Mouse (Mus musculus) heart, embryonic 14.5 days (tissue): ENCODE measurements around the gene Nectin4. TPM values are rescaled to one million over a fixed set of nuclear protein-coding genes. Genes with fewer than 3 reads are reported as not detected.

Experiments used
- ATAC-seq: fragments of 200-750 bp; cut with Nextera tagmentation; 2 replicates; pipeline ENCODE4 v1.8.0; 2017; ENCODE audit warnings: low read depth, moderate TSS enrichment; ENCODE audit not compliant: insufficient number of reproducible peaks, insufficient read depth, low FRiP score
- H3K27ac ChIP-seq, 2 experiments: fragments of 200-500 bp in 1 of 2; fragments of 300-500 bp in 1 of 2; sonication (generic) in 1 of 2; replicated peaks in 1 of 2; 2 replicates each; pipeline ENCODE4 v1.5.1; 2012 to 2014; ENCODE audit warnings: low read depth in 2 of 2, low read length in 2 of 2, control low read depth in 1 of 2, mild to moderate bottlenecking in 1 of 2, mixed read lengths in 1 of 2; ENCODE audit not compliant: control insufficient read depth in 1 of 2, insufficient read depth in 1 of 2
- H3K27me3 ChIP-seq: fragments of 300-500 bp; sonication (generic); 2 replicates; pipeline ENCODE4 v1.6.1; 2014; ENCODE audit warnings: mild to moderate bottlenecking, low read length, control low read depth; ENCODE audit not compliant: control insufficient read depth, insufficient read depth
- H3K36me3 ChIP-seq: fragments of 300-500 bp; sonication (generic); 2 replicates; pipeline ENCODE4 v1.6.1; 2014; ENCODE audit warnings: mild to moderate bottlenecking, control low read depth, low read length, mixed read lengths; ENCODE audit not compliant: control insufficient read depth, insufficient read depth
- H3K4me1 ChIP-seq, 2 experiments: fragments of 200-500 bp in 1 of 2; fragments of 300-500 bp in 1 of 2; sonication (generic) in 1 of 2; 2 replicates each; pipeline ENCODE4 v1.6.1; 2012 to 2014; ENCODE audit warnings: low read length in 2 of 2, control low read depth in 1 of 2, mixed read lengths in 1 of 2; ENCODE audit not compliant: control insufficient read depth in 2 of 2, insufficient read depth in 2 of 2
- H3K4me2 ChIP-seq: fragments of 300-500 bp; sonication (generic); 2 replicates; pipeline ENCODE4 v1.6.1; 2014; ENCODE audit warnings: mild to moderate bottlenecking, low read length
- H3K4me3 ChIP-seq, 2 experiments: fragments of 200-500 bp in 1 of 2; fragments of 300-500 bp in 1 of 2; sonication (generic) in 1 of 2; 2 replicates each; pipeline ENCODE4 v1.5.1; 2012 to 2014; ENCODE audit warnings: low read length in 2 of 2, mild to moderate bottlenecking in 2 of 2, control low read depth in 1 of 2, low read depth in 1 of 2, moderate library complexity in 1 of 2; ENCODE audit not compliant: control insufficient read depth in 1 of 2, insufficient read depth in 1 of 2
- H3K9ac ChIP-seq: fragments of 300-500 bp; sonication (generic); 2 replicates; pipeline ENCODE4 v1.6.1; 2014; ENCODE audit warnings: mild to moderate bottlenecking, low read length
- H3K9me3 ChIP-seq: fragments of 300-500 bp; sonication (generic); 2 replicates; pipeline ENCODE4 v1.6.1; 2016; ENCODE audit warnings: low read length, control low read depth; ENCODE audit not compliant: control insufficient read depth
- WGBS: fragments of 180-500 bp; shearing (Covaris S2); extraction: QIAGEN DNeasy Blood & Tissue Kit; methylation state at CpG from one replicate; pipeline ENCODE4 v1.1.7; 2014; 5-methylcytosine and 5-hydroxymethylcytosine counted together
- polyA plus RNA-seq: library from polyadenylated mRNA; unstranded; fragments of >200 nt; fragmentation: Nextera tagmentation; extraction: Ambion mirVana; gene quantifications from 2 replicates; pipeline ENCODE4 v1.2.1, GENCODE M21; 2014

The Nectin4 gene
- polyA plus RNA-seq, 1 experiment from 2014 or later: 0.12 TPM

DNA sequence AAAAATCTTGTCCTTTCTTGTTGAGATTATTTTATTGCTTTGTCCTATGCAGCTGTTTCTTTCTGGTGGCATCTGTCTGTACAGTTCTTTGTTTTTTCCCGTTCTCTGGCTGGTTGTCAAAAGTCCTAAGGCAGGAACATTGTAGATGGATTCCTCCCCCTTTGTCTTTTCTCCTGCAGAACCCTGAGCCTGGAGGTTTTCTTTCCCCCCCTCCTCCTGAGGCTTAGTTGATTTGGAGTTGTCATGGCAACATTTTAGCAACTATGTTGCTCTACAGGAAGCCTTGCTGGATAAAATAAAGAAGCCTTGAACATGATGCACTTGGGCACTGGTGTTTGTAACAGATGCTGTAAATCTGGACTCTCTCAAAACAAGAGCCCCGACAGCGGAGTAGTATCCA, 42.5 kb downstream of the Nectin4 start:
- Histone ChIP-seq H3K4me2 (peak overlapping the region; percentile 60), H3K27ac (peak overlapping the region; percentile 82 to 90), H3K4me3 (peak overlapping the region; percentile 87 to 97), H3K9me3 (no peaks in the 10 kb centered on the region), H3K4me1 (peaks cover 2 to 7% of the 10 kb centered on the region in 2 experiments; a peak in 3 of 4 replicates), H3K27me3 (no peaks in the 10 kb centered on the region), H3K36me3 (peaks cover 32% of the 10 kb centered on the region), H3K9ac (peak overlapping the region; percentile 97)
- no peak for ATAC-seq
- 50% methylated on average over 3 of the region's 3 CpGs for WGBS

DNA sequence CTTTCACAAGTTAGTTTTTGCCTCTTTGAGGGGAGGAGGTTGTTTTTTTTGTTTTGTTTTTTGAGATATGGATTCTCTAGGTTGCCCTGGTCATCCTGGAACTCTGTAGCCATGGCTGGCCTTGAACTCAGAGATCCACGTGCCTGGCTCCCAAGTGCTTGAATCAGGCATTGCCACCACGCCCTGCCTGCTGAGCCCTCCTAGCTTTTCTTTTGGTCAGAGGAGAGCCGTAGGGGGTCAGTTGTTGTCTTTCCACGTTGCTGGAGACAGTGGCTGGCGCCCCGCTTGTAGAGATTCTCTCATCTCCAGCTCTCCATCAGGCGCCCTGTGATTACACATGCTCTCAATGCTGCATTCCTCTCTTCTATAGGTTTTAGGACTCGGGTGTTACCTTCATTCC, 43.7 kb downstream of the Nectin4 start:
- Histone ChIP-seq H3K4me2 (no peak overlapping the region), H3K4me1 (peaks cover 2 to 7% of the 10 kb centered on the region in 2 experiments; a peak in 3 of 4 replicates), H3K9ac (no peak overlapping the region), H3K36me3 (peaks cover 43% of the 10 kb centered on the region), H3K4me3 (no peak overlapping the region), H3K9me3 (no peaks in the 10 kb centered on the region), H3K27ac (no peak overlapping the region), H3K27me3 (no peaks in the 10 kb centered on the region)
- 70% methylated on average over 8 of the region's 8 CpGs for WGBS
- ATAC-seq: no peak

DNA sequence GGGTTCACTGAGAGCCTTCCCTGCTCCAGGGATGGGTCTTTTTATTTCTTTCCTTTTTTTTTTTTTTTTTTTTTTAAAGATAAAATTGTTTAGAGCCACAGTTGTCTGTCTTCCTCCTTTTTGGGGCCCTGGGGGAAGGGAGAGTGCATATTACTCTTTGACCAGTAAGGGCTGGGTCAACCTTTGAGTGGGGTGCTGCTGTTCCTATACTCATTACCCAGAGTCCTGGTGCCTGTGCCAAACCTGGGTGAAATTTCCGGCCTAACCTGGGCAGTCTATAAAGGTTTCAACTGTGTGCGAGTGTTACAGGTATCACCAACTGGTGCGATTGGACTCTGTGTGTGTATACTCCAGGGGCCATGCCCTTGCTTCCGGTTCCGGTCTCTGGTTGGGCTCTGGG, 48.8 kb downstream of the Nectin4 start, which contains the start of gene Tstd1:
Gene Tstd1 (plus strand): TSS at position 213 of the 400 bp plus-strand sequence.
- 93% methylated on average over 5 of the region's 5 CpGs for WGBS
- Histone ChIP-seq H3K4me3 (no peak within 1 kb of the TSS), H3K4me1 (peaks cover 0 to 2% of the 10 kb centered on the region in 2 experiments; a peak in 1 of 4 replicates), H3K36me3 (peaks cover 67% of the 10 kb centered on the region), H3K9ac (no peak within 1 kb of the TSS), H3K27ac (no peak within 1 kb of the TSS), H3K27me3 (no peaks in the 10 kb centered on the region), H3K9me3 (no peaks in the 10 kb centered on the region), H3K4me2 (no peak within 1 kb of the TSS)
- no peak for ATAC-seq

DNA sequence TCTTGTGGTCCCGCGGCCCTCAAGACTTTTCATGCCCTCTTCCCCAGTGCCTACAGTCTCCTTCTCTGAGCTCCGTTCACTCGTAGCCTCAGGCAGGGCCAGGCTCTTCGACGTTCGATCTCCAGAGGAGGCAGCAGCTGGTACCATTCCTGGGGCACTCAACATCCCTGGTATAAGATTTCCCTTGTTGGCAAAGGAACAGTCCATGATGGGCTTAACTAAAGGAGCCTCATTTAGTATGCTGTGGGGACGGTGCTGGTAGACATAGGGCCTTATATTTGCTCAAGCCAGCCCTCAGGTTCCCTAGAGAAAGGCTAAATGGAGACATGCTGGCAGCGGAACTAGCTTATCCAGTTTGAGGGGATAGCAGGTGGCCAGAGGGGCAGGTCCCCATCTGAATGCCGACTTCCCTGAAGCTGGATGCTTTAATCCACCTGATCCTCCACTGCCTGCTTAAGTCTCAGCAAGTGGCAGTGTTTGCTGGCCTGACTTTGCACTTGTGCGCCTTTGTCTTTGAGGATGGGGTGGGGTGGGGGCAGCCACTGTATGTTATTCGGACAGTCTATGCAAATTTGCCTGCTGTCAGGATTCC, 49.5 kb downstream of the Nectin4 start:
- 77% methylated on average over 12 of the region's 12 CpGs for WGBS
- Histone ChIP-seq H3K9ac (no peak overlapping the region), H3K4me3 (no peak overlapping the region), H3K27me3 (no peaks in the 10 kb centered on the region), H3K27ac (no peak overlapping the region), H3K9me3 (no peaks in the 10 kb centered on the region), H3K4me1 (peaks cover 0 to 2% of the 10 kb centered on the region in 2 experiments; a peak in 1 of 4 replicates), H3K4me2 (no peak overlapping the region), H3K36me3 (peaks cover 66% of the 10 kb centered on the region)
- ATAC-seq: no peak

DNA sequence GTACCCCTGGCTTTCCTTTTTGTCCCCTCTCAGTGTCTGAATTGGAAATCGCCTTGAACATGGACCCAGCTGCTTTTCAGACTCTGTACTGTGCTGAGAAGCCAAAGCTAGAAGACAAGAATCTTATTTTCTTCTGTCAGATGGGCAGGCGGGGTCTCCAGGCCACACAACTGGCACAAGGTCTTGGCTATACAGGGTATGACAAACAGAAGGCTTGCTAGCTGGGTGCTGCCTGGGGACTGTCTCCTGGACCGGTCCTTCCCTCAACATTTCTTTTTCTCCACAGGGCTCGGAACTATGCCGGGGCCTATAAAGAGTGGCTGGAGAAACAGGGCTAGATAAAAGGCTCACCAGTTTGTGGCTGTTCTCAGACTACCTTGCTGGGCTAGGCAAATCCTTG, 50.0 kb downstream of the Nectin4 start:
- Histone ChIP-seq H3K27ac (no peak overlapping the region), H3K4me2 (no peak overlapping the region), H3K27me3 (no peaks in the 10 kb centered on the region), H3K36me3 (peaks cover 60% of the 10 kb centered on the region), H3K4me3 (no peak overlapping the region), H3K9ac (no peak overlapping the region), H3K9me3 (no peaks in the 10 kb centered on the region), H3K4me1 (peaks cover 2 to 4% of the 10 kb centered on the region in 2 experiments; a peak in 2 of 4 replicates)
- ATAC-seq: no peak
- 85% methylated on average over 5 of the region's 5 CpGs for WGBS

DNA sequence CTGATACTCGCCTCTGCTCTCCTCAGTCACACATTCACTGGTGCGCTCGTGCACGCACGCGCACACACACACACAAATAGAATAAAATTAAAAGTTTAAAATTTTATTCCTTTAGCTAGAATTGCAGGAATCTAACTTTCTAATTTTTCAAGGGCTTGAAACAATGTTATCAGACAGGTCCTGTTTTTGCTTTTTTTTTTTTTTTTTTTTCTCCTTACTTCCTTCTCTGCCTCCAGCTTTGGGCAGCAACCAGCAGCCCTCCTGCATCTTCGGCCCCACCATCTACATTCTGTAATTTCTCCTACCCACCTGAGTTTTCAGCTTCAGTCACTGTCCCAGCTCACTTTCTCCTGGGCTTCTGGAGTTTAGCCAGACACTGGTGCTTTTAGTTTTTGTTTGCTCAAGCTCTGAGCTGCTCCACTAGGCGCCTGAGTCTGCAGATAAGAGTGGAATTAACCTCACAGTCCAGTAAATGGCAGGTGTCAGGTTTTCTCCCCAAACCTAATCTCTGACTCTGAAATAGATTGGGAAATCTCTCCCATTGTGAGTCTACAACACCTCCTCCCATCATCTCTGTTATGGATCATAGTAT, 52.7 kb downstream of the Nectin4 start:
- no peak overlapping the region for H3K27ac ChIP-seq
- H3K4me1 ChIP-seq: peaks cover 5 to 10% of the 10 kb centered on the region in 2 experiments; a peak in 2 of 4 replicates
- H3K4me3 ChIP-seq: no peak overlapping the region

DNA sequence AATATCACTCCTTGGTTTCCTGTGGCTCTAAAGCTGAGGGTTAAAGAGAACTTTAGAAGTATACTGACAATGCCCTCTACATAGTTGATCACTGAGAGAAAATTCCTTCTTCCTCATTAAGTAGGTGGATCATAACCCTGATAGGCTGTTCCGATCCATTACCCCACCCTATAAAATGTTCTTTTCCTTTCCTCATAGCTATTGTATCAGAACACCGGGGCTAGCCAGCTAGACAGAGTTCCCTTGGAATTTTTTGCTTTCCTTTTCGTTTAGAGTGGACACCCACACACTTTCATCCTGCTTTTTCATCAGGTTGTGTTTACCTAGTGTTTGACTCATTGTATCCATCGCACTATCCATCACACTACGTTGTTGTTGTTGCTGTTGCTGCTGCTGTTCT, 54.7 kb downstream of the Nectin4 start:
- H3K4me1 ChIP-seq: peaks cover 5 to 10% of the 10 kb centered on the region in 2 experiments; a peak in 2 of 4 replicates
- no peak overlapping the region for H3K4me3 ChIP-seq
- peaks cover 13% of the 10 kb centered on the region for H3K36me3 ChIP-seq
- no peaks in the 10 kb centered on the region for H3K27me3 ChIP-seq
- H3K9me3 ChIP-seq: 0 out of 2 replicates have a peak, but pooled peaks cover 2% of the 10 kb centered on the region
- no peak for ATAC-seq
- H3K4me2 ChIP-seq: no peak overlapping the region
- peak overlapping the region; percentile 49 to 57 for H3K27ac ChIP-seq
- H3K9ac ChIP-seq: no peak overlapping the region
- 28% methylated on average over 5 of the region's 5 CpGs for WGBS

More for the DNA sequence above, 52.7 kb downstream of the Nectin4 start:
- WGBS: 71% methylated on average over 8 of the region's 8 CpGs
- no peak for ATAC-seq
- Histone ChIP-seq H3K36me3 (peaks cover 34% of the 10 kb centered on the region), H3K4me2 (no peak overlapping the region), H3K9ac (no peak overlapping the region), H3K9me3 (no peaks in the 10 kb centered on the region), H3K27me3 (no peaks in the 10 kb centered on the region)
